ENCODE assay signal across 23 mouse cellular contexts in genomic region chr11:11696814-11697213, GRCm38 (mm10).
"Had no signal": no experiment of that assay in that cellular context is flagged by ENCODE, and none has a peak within 500 bp of the region (broad histone marks: within the 10 kb centered on the region; RNA-seq: fewer than 3 reads in every experiment).

No protein-coding gene starts in this region.

- H3K27me3 ChIP-seq: liver, embryonic 15.5 days; lung, embryonic 15.5 days; megakaryocyte, embryonic 14.5 days; midbrain, embryonic 13.5 days; midbrain, embryonic 15.5 days; neural tube, embryonic 13.5 days; neural tube, embryonic 15.5 days; stomach, embryonic 15.5 days had no signal

- H3K9me3 ChIP-seq: liver, embryonic 15.5 days; lung, embryonic 15.5 days; megakaryocyte, embryonic 14.5 days; midbrain, embryonic 13.5 days; midbrain, embryonic 15.5 days; neural tube, embryonic 13.5 days; neural tube, embryonic 15.5 days; stomach, embryonic 15.5 days had no signal

- DNase-seq: liver, postnatal 0 days; lung, adult 2 months; lung, postnatal 14 days; lung, postnatal 36 days; retina, postnatal 1 day; right cerebral cortex, adult 18-20 months; right cerebral cortex, postnatal 25 days; right cerebral cortex, postnatal 4 days; thymus, adult 2 months; thymus, postnatal 14 days; thymus, postnatal 36 days had no signal

- H3K4me1 ChIP-seq: lung, embryonic 15.5 days; midbrain, embryonic 13.5 days; midbrain, embryonic 15.5 days; neural tube, embryonic 13.5 days; neural tube, embryonic 15.5 days; stomach, embryonic 15.5 days had no signal

- H3K4me2 ChIP-seq: liver, embryonic 15.5 days; lung, embryonic 15.5 days; midbrain, embryonic 11.5 days; midbrain, embryonic 13.5 days; midbrain, embryonic 15.5 days; neural tube, embryonic 13.5 days; neural tube, embryonic 15.5 days; stomach, embryonic 15.5 days had no signal

- H3K36me3 ChIP-seq: lung, embryonic 15.5 days; midbrain, embryonic 13.5 days; midbrain, embryonic 15.5 days; neural tube, embryonic 13.5 days; neural tube, embryonic 15.5 days; stomach, embryonic 15.5 days had no signal

- H3K4me3 ChIP-seq: liver, embryonic 15.5 days; lung, embryonic 15.5 days; midbrain, embryonic 13.5 days; midbrain, embryonic 15.5 days; neural tube, embryonic 13.5 days; neural tube, embryonic 15.5 days; stomach, embryonic 15.5 days had no signal

- H3K9ac ChIP-seq: liver, embryonic 15.5 days; liver, postnatal 0 days; lung, embryonic 15.5 days; midbrain, embryonic 13.5 days; midbrain, embryonic 15.5 days; neural tube, embryonic 13.5 days; neural tube, embryonic 15.5 days; stomach, embryonic 15.5 days had no signal

- H3K27ac ChIP-seq: lung, embryonic 15.5 days; macrophage; midbrain, embryonic 13.5 days; midbrain, embryonic 15.5 days; neural tube, embryonic 13.5 days; neural tube, embryonic 15.5 days; stomach, embryonic 15.5 days; stomach, postnatal 0 days had no signal

- ATAC-seq: liver, postnatal 0 days; lung, postnatal 0 days; midbrain, embryonic 13.5 days; midbrain, embryonic 15.5 days had no signal
